Mouse (Mus musculus) MEL (cell line): ENCODE measurements at regions not wholly inside any gene's neighbourhood (a gene's known extent, or its start where the extent isn't known, plus 50 kb on each side); places are given as distances from the start of the nearest gene placed in this dataset.
"Not testable (repeated sequence)": the region's sequence is repeated elsewhere in the genome, so short reads cannot be mapped to it uniquely, and the experiment has no call there.

Source experiments
- DNase-seq: peaks from one replicate; pipeline ENCODE4 v3.0.0; 2011; ENCODE audit warnings: low read depth, low spot score
- H3K27ac ChIP-seq: 2 replicates; pipeline ENCODE4 v1.5.1; 2012; ENCODE audit warnings: low read depth, mild to moderate bottlenecking, control low read depth, low read length, moderate library complexity; ENCODE audit not compliant: control insufficient read depth
- H3K27me3 ChIP-seq, 2 experiments: fragments of 150-350 bp in 1 of 2; sonication (generic) in 1 of 2; 2 replicates each; pipeline ENCODE4 v1.6.1; 2012; ENCODE audit warnings: low read length in 2 of 2, mild to moderate bottlenecking in 2 of 2, improper control_type of control experiment in 1 of 2, moderate library complexity in 1 of 2; ENCODE audit not compliant: insufficient read depth in 2 of 2, control insufficient read depth in 1 of 2
- H3K36me3 ChIP-seq, 2 experiments: 2 replicates each; pipeline ENCODE4 v1.6.1; 2012 to 2014; ENCODE audit warnings: low read length in 2 of 2, improper control_type of control experiment in 1 of 2, inconsistent platforms in 1 of 2, mild to moderate bottlenecking in 1 of 2; ENCODE audit not compliant: insufficient read depth in 2 of 2, control insufficient read depth in 1 of 2
- H3K4me1 ChIP-seq, 2 experiments: fragments of 150-350 bp in 1 of 2; sonication (generic) in 1 of 2; 2 replicates each; pipeline ENCODE4 v1.6.1; 2012; ENCODE audit warnings: low read length in 2 of 2, improper control_type of control experiment in 1 of 2, mild to moderate bottlenecking in 1 of 2; ENCODE audit not compliant: insufficient read depth in 2 of 2, control insufficient read depth in 1 of 2
- H3K4me3 ChIP-seq, 2 experiments: fragments of 150-350 bp in 1 of 2; sonication (generic) in 1 of 2; 2 replicates each; pipeline ENCODE4 v1.5.1; 2012; ENCODE audit warnings: low read depth in 2 of 2, low read length in 2 of 2, mild to moderate bottlenecking in 2 of 2, moderate library complexity in 2 of 2, control low read depth in 1 of 2, improper control_type of control experiment in 1 of 2; ENCODE audit not compliant: control insufficient read depth in 1 of 2, insufficient read depth in 1 of 2
- H3K79me2 ChIP-seq: 2 replicates; pipeline ENCODE4 v1.6.1; 2012; ENCODE audit warnings: mild to moderate bottlenecking, low read length, moderate library complexity; ENCODE audit not compliant: control insufficient read depth, poor library complexity, insufficient read depth
- H3K9ac ChIP-seq: 2 replicates; pipeline ENCODE4 v1.6.1; 2012; ENCODE audit warnings: low read depth, mild to moderate bottlenecking, control low read depth, low read length, moderate library complexity; ENCODE audit not compliant: control insufficient read depth, poor library complexity, severe bottlenecking
- H3K9me3 ChIP-seq: fragments of 150-350 bp; sonication (generic); replicated peaks from 2 replicates; pipeline ENCODE4 v1.6.1; 2012; ENCODE audit warnings: mild to moderate bottlenecking, low read length, improper control_type of control experiment, moderate library complexity; ENCODE audit not compliant: insufficient read depth
- EP300 ChIP-seq, 2 experiments: IDR thresholded peaks; 2 replicates each; pipeline ENCODE4 v1.6.1; 2011; ENCODE audit warnings: improper control_type of control experiment in 2 of 2, low read length in 2 of 2, low read depth in 1 of 2, mild to moderate bottlenecking in 1 of 2
- ETS1 ChIP-seq: IDR thresholded peaks from 2 replicates; pipeline ENCODE4 v1.6.1; 2012; ENCODE audit warnings: low read depth, mild to moderate bottlenecking, inconsistent platforms, low read length, improper control_type of control experiment, moderate library complexity
- GABPA ChIP-seq: IDR thresholded peaks from 2 replicates; pipeline ENCODE4 v1.6.1; 2012; ENCODE audit warnings: low read depth, mild to moderate bottlenecking, inconsistent platforms, low read length, improper control_type of control experiment, moderate library complexity
- GATA1 ChIP-seq: IDR thresholded peaks from 2 replicates; pipeline ENCODE4 v1.6.1; 2011; ENCODE audit warnings: low read depth, low read length, improper control_type of control experiment
- JUND ChIP-seq: IDR thresholded peaks from 2 replicates; pipeline ENCODE4 v1.6.1; 2011; ENCODE audit warnings: low read depth, mild to moderate bottlenecking, improper control_type of control experiment, low read length
- MAFK ChIP-seq: IDR thresholded peaks from 2 replicates; pipeline ENCODE4 v1.6.1; 2011; ENCODE audit warnings: low read depth, mild to moderate bottlenecking, low read length, improper control_type of control experiment, borderline replicate concordance
- MEF2A ChIP-seq: IDR thresholded peaks from 2 replicates; pipeline ENCODE4 v1.6.1; 2014; ENCODE audit warnings: low read depth, mild to moderate bottlenecking, inconsistent platforms, low read length, improper control_type of control experiment; ENCODE audit not compliant: poor library complexity, insufficient replicate concordance, severe bottlenecking; ENCODE audit errors: extremely low read depth
- MYC ChIP-seq: IDR thresholded peaks from 2 replicates; pipeline ENCODE4 v1.6.1; 2011; ENCODE audit warnings: low read depth, mild to moderate bottlenecking, low read length, improper control_type of control experiment, moderate library complexity
- NELFE ChIP-seq: IDR thresholded peaks from 2 replicates; pipeline ENCODE4 v1.6.1; 2011; ENCODE audit warnings: low read depth, low read length, improper control_type of control experiment
- POLR2AphosphoS2 ChIP-seq: IDR thresholded peaks from 2 replicates; pipeline ENCODE4 v1.6.1; 2011; ENCODE audit warnings: low read length, improper control_type of control experiment
- RAD21 ChIP-seq: IDR thresholded peaks from 2 replicates; pipeline ENCODE4 v1.6.1; 2011; ENCODE audit warnings: mild to moderate bottlenecking, low read depth, low read length, improper control_type of control experiment
- RCOR1 ChIP-seq: IDR thresholded peaks from 2 replicates; pipeline ENCODE4 v1.6.1; 2012; ENCODE audit warnings: low read depth, mild to moderate bottlenecking, inconsistent platforms, low read length, improper control_type of control experiment
- SIN3A ChIP-seq: IDR thresholded peaks from 2 replicates; pipeline ENCODE4 v1.6.1; 2012; ENCODE audit warnings: low read length, improper control_type of control experiment, inconsistent platforms
- SMC3 ChIP-seq: IDR thresholded peaks from 2 replicates; pipeline ENCODE4 v1.6.1; 2011; ENCODE audit warnings: low read depth, low read length, improper control_type of control experiment
- TCF12 ChIP-seq: IDR thresholded peaks from 2 replicates; pipeline ENCODE4 v1.6.1; 2014; ENCODE audit warnings: low read depth, mild to moderate bottlenecking, inconsistent platforms, low read length, improper control_type of control experiment, moderate library complexity

DNA sequence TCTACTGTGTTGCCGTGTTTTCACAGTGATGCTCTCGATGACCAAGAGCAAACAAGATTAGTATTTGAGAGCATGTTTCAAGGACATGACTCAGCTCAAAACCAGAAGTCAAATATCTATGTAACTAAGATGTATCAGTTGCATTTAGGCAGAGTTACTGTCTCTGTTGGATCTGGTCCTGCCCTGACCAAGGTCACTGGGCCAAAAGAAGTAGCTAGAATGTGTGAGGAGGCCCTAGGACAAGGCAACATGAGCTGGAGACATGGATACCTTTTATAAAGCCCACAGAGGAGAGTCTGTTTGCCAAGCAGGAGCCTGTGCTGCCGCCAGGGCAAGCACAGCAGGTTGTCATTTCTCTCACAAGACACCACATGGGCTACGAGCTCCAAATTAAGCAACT lies 132.6 kb downstream of the Dad1 start:
- H3K4me3 ChIP-seq = no peak overlapping the region
- no peak overlapping the region for H3K9ac ChIP-seq
- H3K36me3 ChIP-seq = peaks cover 0 to 15% of the 10 kb centered on the region in 2 experiments; a peak in 2 of 4 replicates
- no peaks in the 10 kb centered on the region for H3K27me3 ChIP-seq
- no peak for DNase-seq
- peaks cover 11 to 14% of the 10 kb centered on the region in 2 experiments for H3K4me1 ChIP-seq
- H3K79me2 ChIP-seq = no peaks in the 10 kb centered on the region
- no peaks in the 10 kb centered on the region for H3K9me3 ChIP-seq
- H3K27ac ChIP-seq = no peak overlapping the region
- TF ChIP-seq MAFK = no peak
- no peak for TF ChIP-seq JUND
- no peak for TF ChIP-seq MEF2A
- TF ChIP-seq NELFE = no peak

DNA sequence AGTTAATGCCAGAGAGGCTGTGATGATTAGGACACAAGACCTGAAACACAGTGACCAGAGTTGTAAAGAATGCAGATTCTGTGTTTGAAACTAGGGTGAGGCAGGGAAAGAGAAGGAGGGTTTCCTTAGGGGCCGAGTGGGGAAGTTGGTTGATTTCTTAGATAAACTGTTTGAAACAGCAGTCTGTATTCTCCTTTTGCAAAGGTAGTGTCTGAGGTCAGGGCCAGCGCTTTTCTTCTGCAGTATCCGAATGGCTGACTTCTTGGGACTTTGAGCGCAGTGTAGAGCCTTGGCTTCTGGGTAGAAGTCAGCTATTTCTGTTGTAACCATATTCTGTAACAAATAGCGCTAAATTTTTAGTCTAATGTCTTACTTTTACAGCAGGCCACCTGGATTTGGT lies 133.7 kb downstream of the Dad1 start:
- Histone ChIP-seq H3K9me3 (no peaks in the 10 kb centered on the region), H3K27ac (no peak overlapping the region), H3K36me3 (peaks cover 0 to 15% of the 10 kb centered on the region in 2 experiments; a peak in 2 of 4 replicates), H3K4me1 (peaks cover 11 to 14% of the 10 kb centered on the region in 2 experiments), H3K4me3 (no peak overlapping the region), H3K9ac (no peak overlapping the region), H3K27me3 (no peaks in the 10 kb centered on the region), H3K79me2 (no peaks in the 10 kb centered on the region)
- TF ChIP-seq SIN3A = no peak
- peak; percentile 47 for TF ChIP-seq TCF12
- peak; percentile 52 to 57; a peak in 3 of 4 replicates for TF ChIP-seq EP300 (IDR thresholded peaks at IDR 0.05; ENCODE audit: low read depth in 1 of 2, low read length in 2 of 2)
- TF ChIP-seq ETS1 = 0 out of 2 replicates have a peak, but pooled peaks have one; percentile 43
- 0 out of 2 replicates have a peak, but pooled peaks have one; percentile 13 for TF ChIP-seq GABPA
- TF ChIP-seq RCOR1 = 0 out of 2 replicates have a peak, but pooled peaks have one; percentile 17
- TF ChIP-seq POLR2AphosphoS2 = no peak
- no peak for TF ChIP-seq MYC
- no peak for TF ChIP-seq SMC3
- peak; percentile 60 for TF ChIP-seq GATA1
- TF ChIP-seq RAD21 = no peak
- peak; percentile 47 for DNase-seq

GRCm38 (mm10) chr14:54117607-54118006 lies 136.3 kb downstream of the Dad1 start:
- Histone ChIP-seq H3K36me3 (peaks cover 0 to 15% of the 10 kb centered on the region in 2 experiments; a peak in 2 of 4 replicates), H3K4me1 (peaks cover 11 to 14% of the 10 kb centered on the region in 2 experiments)
- H3K27me3 ChIP-seq, H3K79me2 ChIP-seq, H3K27ac ChIP-seq: not testable (repeated sequence)
- TF ChIP-seq GABPA = 0 out of 2 replicates have a peak, but pooled peaks have one; percentile 37
- TF ChIP-seq, all 39 proteins: peak for 1; not testable (repeated sequence) for 38
- DNase-seq = peak; percentile 66
- H3K4me3 ChIP-seq, H3K9me3 ChIP-seq, H3K9ac ChIP-seq: not testable (repeated sequence)
